In genomic region chr8:69987744-69988143, GRCm38 (mm10) we compare ENCODE assay signal across 17 mouse cellular contexts.
"Had no signal": no experiment of that assay in that cellular context is flagged by ENCODE, and none has a peak within 500 bp of the region (broad histone marks: within the 10 kb centered on the region; RNA-seq: fewer than 3 reads in every experiment).

No protein-coding gene starts in this region.

- H3K9me3 ChIP-seq: liver, embryonic 13.5 days; liver, embryonic 15.5 days; megakaryocyte, embryonic 14.5 days; midbrain, embryonic 13.5 days; midbrain, embryonic 15.5 days; neural tube, embryonic 12.5 days; stomach, embryonic 15.5 days had no signal

- H3K4me2 ChIP-seq: liver, embryonic 11.5 days; liver, embryonic 13.5 days; liver, embryonic 15.5 days; midbrain, embryonic 11.5 days; midbrain, embryonic 13.5 days; midbrain, embryonic 15.5 days; neural tube, embryonic 12.5 days; stomach, embryonic 15.5 days had no signal

- H3K36me3 ChIP-seq: midbrain, embryonic 13.5 days; midbrain, embryonic 15.5 days; stomach, embryonic 15.5 days had no signal

- H3K9ac ChIP-seq: liver, embryonic 13.5 days; liver, embryonic 15.5 days; liver, postnatal 0 days; midbrain, embryonic 13.5 days; midbrain, embryonic 15.5 days; neural tube, embryonic 12.5 days; stomach, embryonic 15.5 days had no signal

- ATAC-seq: liver, postnatal 0 days; midbrain, embryonic 13.5 days; midbrain, embryonic 15.5 days had no signal

- H3K27ac ChIP-seq: liver, embryonic 13.5 days; liver, embryonic 15.5 days; macrophage; midbrain, embryonic 13.5 days; midbrain, embryonic 15.5 days; neural tube, embryonic 12.5 days; stomach, embryonic 15.5 days; stomach, postnatal 0 days had no signal

- H3K4me3 ChIP-seq: liver, embryonic 13.5 days; liver, embryonic 15.5 days; megakaryocyte, embryonic 14.5 days; midbrain, embryonic 13.5 days; midbrain, embryonic 15.5 days; neural tube, embryonic 12.5 days; stomach, embryonic 15.5 days had no signal

- H3K27me3 ChIP-seq: liver, embryonic 13.5 days; liver, embryonic 15.5 days; megakaryocyte, embryonic 14.5 days; midbrain, embryonic 13.5 days; midbrain, embryonic 15.5 days; neural tube, embryonic 12.5 days; stomach, embryonic 15.5 days had no signal

- DNase-seq: liver; liver, embryonic 13.5 days; liver, postnatal 0 days; retina, postnatal 1 day; right cerebral cortex, postnatal 14 days; thymus, adult 2 months; thymus, postnatal 25 days had no signal

- H3K4me1 ChIP-seq: midbrain, embryonic 13.5 days; midbrain, embryonic 15.5 days; neural tube, embryonic 12.5 days; stomach, embryonic 15.5 days had no signal
